Mouse (Mus musculus): Measurements from ENCODE around the gene Ebna1bp2.
A peak's percentile ranks its signal among the peaks of the same experiment; 100 is the strongest.

Gene Ebna1bp2

DNA sequence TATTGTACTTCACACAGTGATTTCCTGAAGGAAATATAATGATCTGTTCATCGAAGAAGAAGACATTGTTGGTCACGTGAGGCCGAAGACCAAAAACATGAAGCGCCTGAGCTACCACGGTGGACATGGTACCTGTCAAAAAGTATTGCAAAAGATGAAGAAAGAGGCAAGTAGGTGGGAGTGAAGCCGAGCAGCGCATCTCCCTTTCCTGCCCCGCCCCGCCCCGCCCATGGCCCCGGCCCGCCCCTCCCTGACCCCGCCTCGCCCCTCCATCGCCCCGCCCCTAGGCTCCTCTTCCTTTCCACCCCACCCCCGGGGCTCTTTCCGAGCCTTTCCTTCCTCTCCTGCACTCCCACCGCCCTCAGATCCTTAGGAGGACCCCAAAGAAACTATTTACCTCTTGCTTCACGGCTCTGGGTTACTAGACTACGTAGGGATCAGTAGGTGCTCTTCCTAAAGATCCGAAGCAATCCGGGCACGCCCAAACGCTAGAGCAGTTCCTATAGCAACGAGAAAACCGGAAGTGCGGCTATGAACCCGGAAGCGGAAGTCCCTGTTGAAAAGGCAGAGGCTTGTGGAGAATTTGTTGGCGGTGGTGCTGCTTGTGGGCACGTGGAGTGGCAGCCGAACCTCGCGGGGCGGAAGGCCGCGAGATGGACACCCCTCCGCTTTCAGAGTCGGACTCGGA, at the start of gene Ebna1bp2, which contains the start of gene Cfap57:
Gene Ebna1bp2, plus strand, starts transcription at position 521 of the 688 bp plus-strand sequence.
Gene Cfap57, minus strand, starts transcription at position 499 of the 688 bp plus-strand sequence.
- peak; percentile 98 for DNase-seq (ENCODE audit: low read depth)

DNA sequence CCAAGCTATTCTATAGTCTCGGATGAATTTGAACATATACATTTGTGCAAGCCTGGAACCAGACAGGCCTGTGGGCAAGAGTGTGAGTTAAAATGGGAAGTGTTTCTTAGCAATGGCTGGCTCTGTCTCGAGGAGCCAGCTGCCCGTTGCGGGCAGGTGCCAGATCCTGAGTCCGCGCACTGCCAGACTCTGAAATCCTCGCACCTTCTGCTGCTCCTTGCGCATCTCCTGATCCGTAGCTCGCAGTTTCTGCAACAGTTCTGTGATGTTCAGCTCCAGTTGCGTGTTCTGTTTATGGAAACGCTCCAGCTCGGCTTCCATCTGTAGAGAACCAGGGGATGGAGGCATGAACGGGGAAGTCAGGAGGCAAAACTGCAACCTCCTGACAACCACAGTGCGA, 49.2 kb upstream of the Ebna1bp2 start:
- no peak for DNase-seq (ENCODE audit: low read depth)

DNA sequence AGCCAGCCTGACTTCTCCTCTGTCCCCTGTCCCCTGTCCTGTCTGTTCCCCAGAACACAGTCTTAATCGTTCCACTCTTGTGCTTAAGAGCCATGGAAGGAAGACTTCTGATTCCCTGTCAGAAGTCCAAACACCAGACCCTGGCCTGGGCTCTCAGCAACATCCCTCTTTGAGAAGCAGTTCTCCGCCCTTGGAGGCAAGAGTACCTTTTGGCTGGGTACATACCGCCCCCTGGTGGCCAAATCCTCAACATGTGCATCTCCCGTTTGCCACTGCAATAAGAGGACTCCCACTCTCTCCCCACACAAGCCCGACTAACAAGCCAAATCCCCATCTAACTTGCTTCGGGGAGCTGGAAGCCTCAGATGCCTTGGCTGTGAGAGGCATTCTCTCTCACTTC, 44.5 kb upstream of the Ebna1bp2 start:
- DNase-seq (ENCODE audit: low read depth) = peak; percentile 51

DNA sequence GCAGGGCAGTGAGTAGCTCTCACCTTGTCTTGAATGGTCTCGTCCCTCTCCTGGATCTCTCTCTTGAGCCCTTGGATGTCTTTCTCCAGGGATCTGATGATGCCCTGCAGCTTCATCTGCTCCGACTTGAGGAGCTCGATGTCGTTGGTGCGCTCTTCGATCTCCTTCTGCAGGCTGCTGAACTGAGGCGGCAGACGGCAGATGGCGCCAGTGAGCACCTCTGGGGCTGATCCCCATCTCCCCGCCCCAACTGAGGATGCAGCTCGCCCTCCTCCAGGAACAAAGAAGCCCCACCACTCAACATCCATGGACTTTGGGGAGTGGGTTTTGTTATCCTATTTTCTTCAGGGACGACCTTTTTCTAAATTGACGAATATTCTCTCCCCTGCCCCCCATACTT, 41.3 kb upstream of the Ebna1bp2 start:
- DNase-seq (ENCODE audit: low read depth) = no peak

DNA sequence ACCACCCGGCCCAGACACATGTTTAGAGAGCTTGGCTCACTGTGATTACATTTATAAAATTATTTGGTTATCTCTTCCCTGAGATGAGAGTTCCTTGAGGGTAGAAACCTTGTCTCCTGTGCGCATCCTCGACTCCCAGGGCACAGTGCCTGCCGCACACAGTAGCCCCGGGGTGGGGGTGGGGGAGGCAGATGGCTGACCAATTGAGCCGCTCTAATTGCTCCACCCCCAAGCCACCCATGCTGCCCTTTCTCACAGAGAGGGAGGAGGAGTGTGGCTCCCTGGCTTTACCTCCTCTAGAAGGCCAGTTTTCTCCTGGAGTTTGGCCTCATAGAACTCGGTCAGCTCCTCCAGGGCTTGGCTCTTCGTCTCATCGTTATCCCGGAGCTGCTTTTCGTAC, 39.1 kb upstream of the Ebna1bp2 start:
- DNase-seq (ENCODE audit: low read depth) = no peak

DNA sequence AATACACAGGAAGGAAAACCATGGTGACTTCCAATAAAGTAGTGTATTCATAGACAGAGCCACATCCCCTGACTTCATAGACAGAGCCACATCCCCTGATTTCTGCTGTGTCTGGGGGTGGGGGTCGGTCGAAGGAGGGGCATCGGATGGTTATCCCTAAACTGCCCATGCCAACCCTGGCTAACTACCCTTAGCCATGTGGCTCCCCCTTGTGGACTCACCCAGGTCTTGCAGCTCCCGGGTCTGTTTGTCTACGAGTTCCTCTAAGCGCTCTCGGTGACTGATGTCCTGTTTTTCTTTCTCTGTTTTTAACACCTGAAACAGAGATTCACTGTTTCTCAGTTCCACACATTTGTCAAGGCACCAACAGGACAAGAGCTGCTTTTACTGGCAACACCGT, 38.0 kb upstream of the Ebna1bp2 start:
- no peak for DNase-seq (ENCODE audit: low read depth)

DNA sequence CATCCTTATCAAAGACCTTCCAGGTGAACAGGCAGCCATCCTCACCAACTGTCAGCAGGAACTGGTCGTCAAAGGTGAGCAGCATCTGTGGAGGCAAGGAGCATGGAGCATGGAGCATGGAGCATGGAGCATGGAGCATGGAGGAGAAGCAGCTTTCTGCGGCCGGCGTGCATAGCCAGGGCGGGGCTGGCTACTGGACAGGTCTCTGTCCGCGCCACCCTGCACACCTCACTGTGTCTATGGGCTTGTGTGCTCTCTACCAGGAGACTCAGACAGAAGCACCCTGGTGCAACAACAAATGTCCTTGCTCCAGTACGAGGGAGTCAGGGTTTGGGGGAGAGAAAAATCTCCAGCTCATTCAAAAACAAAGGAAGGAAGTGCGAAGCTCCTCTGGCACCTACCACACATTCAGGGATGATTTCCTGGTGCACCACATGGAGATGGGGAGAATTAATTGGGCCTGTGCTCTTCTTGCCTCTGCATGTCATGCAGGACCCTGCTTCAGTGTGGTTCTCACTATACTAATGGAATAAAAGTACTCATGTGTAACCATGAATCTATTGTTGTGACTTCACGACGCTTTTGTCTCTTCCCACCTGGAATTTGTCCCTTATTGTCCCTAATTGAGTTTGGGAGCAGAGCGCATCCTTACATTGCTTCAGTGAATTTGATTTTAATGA, 31.4 kb upstream of the Ebna1bp2 start:
- DNase-seq (ENCODE audit: low read depth) = no peak

DNA sequence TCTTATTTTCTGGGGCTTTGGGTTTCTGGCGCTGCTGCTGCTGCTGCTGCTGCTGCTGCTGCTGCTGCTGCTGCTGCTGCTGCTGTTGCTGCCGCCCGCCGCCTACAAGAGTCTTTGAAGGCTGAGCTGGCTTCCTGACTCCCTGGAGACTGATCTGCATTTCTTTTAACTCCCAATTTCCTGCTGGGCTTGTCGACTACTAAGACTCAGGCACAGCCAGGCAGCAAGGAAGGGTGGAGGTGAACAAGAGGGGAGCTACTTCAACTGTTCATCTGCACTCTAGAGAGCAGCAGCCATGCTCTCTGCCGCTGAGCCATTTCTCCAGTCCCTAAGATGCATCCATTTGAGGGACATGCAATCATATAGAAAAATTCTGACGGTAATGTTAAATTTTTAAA, 30.9 kb upstream of the Ebna1bp2 start:
- no peak for DNase-seq (ENCODE audit: low read depth)

DNA sequence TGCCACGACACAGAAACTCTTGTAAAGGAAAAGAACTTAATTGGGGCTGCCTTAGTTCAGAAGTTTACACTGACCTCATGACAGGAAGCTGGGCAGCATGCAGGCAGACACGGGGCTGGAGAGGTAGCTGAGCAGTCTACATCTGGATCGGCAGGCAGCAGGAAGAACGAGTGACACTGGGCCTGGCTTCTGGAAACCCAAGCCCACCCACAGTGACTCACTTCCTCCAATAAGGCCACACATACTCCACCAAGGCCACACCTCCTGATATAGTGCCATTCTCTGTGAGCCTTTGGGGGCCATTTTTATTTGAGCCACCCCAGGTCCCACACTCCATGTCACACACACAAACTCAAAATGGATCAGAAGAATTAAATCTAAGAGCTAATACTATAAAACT, 16.5 kb upstream of the Ebna1bp2 start:
- DNase-seq (ENCODE audit: low read depth) = no peak

DNA sequence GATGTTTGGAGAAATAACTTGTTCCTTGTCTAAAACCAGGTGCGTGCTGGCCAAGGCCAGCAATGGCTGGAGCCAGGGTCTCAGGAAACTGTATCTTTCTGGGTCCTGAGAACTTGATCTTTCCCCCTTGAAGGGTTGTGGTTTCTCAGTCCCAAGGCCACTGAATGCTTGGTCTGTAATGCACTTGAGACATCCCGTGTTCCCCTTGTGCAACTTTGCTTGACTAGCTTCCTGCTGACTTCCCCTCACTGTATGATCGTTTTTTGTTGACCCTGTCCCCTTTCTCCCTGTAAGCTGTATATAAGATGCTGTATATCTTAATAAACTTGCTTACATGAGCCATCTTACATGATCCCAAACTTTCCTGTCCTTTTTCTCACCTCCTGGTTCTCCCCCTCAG, 10.8 kb upstream of the Ebna1bp2 start:
- no peak for DNase-seq (ENCODE audit: low read depth)

DNA sequence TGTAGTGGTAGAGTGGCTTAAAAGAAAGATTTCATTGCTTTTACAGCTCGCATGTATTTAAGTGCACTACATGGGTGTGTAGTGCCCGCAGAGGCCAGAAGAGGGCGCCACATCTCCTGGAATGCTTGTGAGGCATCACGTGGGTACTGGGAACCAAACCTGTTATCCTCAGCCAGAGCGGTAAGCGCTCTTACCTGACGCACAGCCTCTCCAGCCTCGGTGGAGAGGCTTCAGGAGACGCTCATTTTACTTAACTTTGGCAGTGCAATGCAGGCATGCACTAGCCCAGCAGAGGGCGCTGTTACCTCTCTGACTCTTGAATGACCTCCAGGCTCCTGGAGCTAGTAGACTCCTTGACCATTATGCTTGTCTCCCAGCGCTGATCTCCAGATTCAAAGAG, 8.0 kb upstream of the Ebna1bp2 start:
- peak; percentile 21 for DNase-seq (ENCODE audit: low read depth)

DNA sequence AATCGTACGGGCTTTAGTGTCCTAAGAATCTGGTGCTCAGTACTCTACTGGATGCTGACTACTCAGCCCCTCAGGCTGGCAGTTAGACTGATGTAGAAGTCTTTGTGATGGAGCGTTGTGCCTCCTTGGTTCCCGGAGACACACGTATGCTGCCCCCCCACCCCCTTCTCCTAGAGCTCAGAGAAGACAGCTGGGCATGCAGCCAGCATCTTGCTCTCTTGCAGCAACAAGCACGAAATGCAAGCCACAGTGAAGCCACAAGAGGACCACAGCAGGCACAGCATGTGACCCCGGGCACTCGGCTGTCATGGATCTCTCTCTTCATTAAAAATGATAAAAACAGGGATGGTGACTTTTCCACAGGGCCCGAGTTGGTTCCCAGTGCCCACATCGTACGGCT, 5.2 kb upstream of the Ebna1bp2 start:
- DNase-seq (ENCODE audit: low read depth) = no peak

DNA sequence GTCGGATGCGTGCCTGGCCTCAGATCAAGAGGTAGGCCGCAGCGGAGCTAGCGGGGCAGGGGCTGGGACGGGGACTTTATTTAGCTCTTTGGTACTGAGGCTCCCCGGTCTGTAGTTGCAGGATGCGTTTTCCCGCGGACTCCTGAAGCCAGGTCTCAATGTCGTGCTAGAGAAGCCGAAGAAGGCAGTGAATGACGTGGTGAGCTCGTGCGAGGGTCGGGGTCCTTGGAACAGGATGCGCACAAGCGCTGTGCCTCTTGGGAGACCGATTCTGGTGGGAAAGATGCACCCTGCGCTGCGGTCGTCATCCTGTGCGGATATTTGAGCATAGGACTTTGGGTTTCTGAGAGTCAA, 345 bp downstream of the Ebna1bp2 start:
- no peak for DNase-seq (ENCODE audit: low read depth)

DNA sequence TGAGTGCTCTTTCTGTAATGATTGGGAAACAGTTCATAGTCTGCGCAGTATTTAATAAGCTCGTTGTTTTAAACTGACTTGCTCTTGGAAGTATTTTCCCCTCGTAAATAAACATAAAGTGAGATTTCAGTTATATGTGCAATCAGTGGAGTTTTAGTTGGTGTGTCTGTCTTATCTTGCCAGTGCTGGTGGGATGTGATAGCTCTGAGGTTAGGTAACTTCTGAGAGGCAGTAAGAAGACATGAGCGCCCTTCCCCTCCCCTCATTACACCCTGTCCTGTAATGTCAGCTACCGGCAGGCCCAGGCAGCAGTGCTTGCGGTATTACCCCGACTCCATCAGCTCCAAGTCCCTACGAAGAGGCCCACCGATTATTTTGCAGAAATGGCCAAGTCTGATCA, 1.2 kb downstream of the Ebna1bp2 start:
- no peak for DNase-seq (ENCODE audit: low read depth)

DNA sequence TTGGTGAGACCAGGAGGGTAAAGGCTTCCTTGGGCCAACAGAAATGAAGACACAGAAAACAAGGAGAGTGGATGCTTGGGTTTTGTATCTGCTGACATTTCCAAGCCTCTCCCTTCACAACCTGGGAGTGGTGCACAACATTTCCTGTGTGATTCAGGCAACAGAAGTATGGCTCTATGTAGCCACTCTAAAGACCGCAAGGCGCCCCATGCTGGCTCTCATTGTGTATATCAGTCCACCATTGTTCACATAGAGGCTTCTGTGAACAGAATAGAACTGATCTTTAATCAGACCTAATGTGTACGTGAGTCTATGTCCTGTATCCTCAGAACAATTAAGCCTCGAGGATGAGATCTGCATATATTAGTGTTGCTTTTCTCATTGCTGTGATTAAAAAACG, 9.7 kb downstream of the Ebna1bp2 start:
- DNase-seq (ENCODE audit: low read depth) = no peak

DNA sequence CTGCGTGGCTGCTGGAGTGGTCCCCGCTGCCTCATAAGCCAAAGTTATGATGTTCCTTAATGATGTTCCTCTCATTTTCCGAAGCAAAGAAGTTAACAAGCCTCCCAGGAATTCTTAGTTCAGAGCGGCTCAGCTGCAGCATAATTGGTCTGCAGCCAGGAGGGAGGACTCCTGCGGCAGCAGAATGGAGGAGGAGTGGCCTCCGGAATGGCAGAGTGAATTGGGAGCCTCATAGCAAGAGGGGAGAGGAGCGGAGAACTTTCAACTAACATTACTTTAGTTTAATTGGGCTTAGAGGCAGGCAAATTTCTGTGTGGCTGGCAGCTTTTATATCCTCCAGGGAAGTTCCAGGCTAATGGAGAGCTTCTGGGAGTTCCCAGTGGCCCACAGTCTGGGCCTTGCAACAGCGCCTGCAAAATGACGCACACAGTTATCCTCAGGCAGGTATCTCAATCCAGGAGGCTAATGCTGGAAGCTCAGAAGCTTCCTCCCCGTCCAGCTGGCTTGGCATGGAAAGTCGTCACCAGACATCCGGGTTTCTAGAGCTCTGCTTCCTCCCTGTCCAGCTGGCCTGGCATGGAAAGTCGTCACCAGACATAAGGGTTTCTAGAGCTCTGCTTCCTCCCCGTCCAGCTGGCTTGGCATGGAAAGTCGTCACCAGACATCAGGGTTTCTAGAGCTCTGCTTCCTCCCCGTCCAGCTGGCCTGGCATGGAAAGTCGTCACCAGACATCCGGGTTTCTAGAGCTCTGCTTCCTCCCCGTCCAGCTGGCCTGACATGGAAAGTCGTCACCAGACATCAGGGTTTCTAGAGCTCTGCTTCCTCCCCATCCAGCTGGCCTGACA, 22.0 kb downstream of the Ebna1bp2 start:
- no peak for DNase-seq (ENCODE audit: low read depth)

DNA sequence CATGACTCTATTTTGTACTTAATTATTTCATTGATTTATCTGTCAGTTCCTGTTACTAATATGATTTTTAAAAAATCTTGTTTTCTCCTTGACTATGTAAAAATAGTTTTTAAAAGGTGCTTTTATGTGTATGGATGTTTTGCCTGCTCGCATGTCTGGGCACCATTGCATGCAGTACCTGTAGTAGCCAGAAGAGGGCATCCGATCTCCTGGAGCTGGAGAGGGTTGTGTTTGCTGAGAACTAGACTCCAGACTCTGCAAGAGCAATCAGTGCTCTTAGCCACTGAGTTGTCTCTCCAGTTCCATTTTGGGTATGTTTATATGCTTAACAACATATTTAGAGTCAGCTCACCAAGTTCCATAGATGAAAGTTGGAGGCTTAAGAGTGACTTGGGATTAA, 24.6 kb downstream of the Ebna1bp2 start:
- peak; percentile 64 for DNase-seq (ENCODE audit: low read depth)

DNA sequence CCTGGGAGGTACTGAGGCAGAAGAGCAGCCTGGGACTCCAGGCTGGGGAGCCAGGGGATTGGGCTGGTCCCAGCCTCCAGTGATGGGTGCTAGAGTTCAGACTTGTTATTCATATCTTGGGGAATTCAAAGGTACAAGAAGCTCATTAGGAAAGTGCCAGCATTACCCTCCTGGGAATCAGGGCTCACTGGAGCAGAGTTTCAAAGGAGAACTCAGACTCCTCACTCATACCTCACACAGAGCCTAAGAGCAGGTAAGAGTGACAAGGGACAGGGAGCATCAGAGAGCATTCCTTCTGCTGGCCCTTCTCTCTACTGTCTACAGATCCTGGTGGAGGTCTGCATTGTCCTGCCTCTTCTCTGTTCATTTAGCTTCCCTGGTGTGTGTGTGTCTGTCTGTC, 38.1 kb downstream of the Ebna1bp2 start, which contains the start of gene Olfr62:
Gene Olfr62, plus strand, starts transcription at position 301 of the 400 bp plus-strand sequence.
- no peak for DNase-seq (ENCODE audit: low read depth)
